Mouse (Mus musculus): Measurements from ENCODE around the gene Tpsg1. TPM values are rescaled to one million over a fixed set of nuclear protein-coding genes. Genes with fewer than 3 reads are reported as not detected.

Gene Tpsg1
- not detected for total RNA-seq (2021)
- long read RNA-seq, experiment 1 = 0 reads
- long read RNA-seq, experiment 2 = 0 reads

- DNase-seq = no peak
Observed at GRCm38 (mm10) chr17:25368973-25369372, at the start of gene Tpsg1. Gene Tpsg1, plus strand, starts transcription at chr17:25369273.

GRCm38 (mm10) chr17:25320819-25321218 lies 48.3 kb upstream of the Tpsg1 start:
- DNase-seq = no peak

GRCm38 (mm10) chr17:25322930-25323329 lies 46.1 kb upstream of the Tpsg1 start:
- DNase-seq = no peak

- DNase-seq = no peak
Observed at GRCm38 (mm10) chr17:25332321-25332720, 36.8 kb upstream of the Tpsg1 start.

- DNase-seq = peak; percentile 67
Observed at GRCm38 (mm10) chr17:25333943-25334342, 35.1 kb upstream of the Tpsg1 start.

- DNase-seq = no peak
Observed at GRCm38 (mm10) chr17:25338218-25338617, 30.9 kb upstream of the Tpsg1 start.

GRCm38 (mm10) chr17:25340003-25340402 lies 29.1 kb upstream of the Tpsg1 start:
- no peak for DNase-seq

GRCm38 (mm10) chr17:25341490-25341889 lies 27.6 kb upstream of the Tpsg1 start:
- no peak for DNase-seq

- no peak for DNase-seq
Observed at GRCm38 (mm10) chr17:25345462-25345861, 23.6 kb upstream of the Tpsg1 start, which contains the start of gene Tpsab1. Gene Tpsab1, minus strand, starts transcription at chr17:25345562.

GRCm38 (mm10) chr17:25361291-25361690 lies 7.8 kb upstream of the Tpsg1 start:
- DNase-seq = no peak

GRCm38 (mm10) chr17:25363726-25364125 lies 5.3 kb upstream of the Tpsg1 start:
- DNase-seq = peak; percentile 49

GRCm38 (mm10) chr17:25366005-25366404 lies 3.1 kb upstream of the Tpsg1 start, which contains the start of gene Tpsb2:
Gene Tpsb2, plus strand, starts transcription at chr17:25366305.
- DNase-seq = no peak

GRCm38 (mm10) chr17:25372491-25372890 lies 3.4 kb downstream of the Tpsg1 start:
- no peak for DNase-seq

- DNase-seq = no peak
Observed at GRCm38 (mm10) chr17:25374011-25374410, 4.9 kb downstream of the Tpsg1 start.

GRCm38 (mm10) chr17:25394526-25394925 lies 25.5 kb downstream of the Tpsg1 start:
- no peak for DNase-seq

- peak; percentile 90 for DNase-seq
Observed at GRCm38 (mm10) chr17:25397804-25398519, 28.9 kb downstream of the Tpsg1 start.

- no peak for DNase-seq
Observed at GRCm38 (mm10) chr17:25398520-25398838, 29.4 kb downstream of the Tpsg1 start.

GRCm38 (mm10) chr17:25400443-25400842 lies 31.4 kb downstream of the Tpsg1 start:
- peak; percentile 67 for DNase-seq

GRCm38 (mm10) chr17:25401491-25401890 lies 32.4 kb downstream of the Tpsg1 start:
- DNase-seq = no peak

GRCm38 (mm10) chr17:25402224-25402623 lies 33.2 kb downstream of the Tpsg1 start:
- DNase-seq = no peak

- DNase-seq = no peak
Observed at GRCm38 (mm10) chr17:25404190-25404589, 35.1 kb downstream of the Tpsg1 start.

GRCm38 (mm10) chr17:25405224-25405895 lies 36.3 kb downstream of the Tpsg1 start:
- DNase-seq = no peak

- DNase-seq = no peak
Observed at GRCm38 (mm10) chr17:25406011-25406441, 37.0 kb downstream of the Tpsg1 start.

GRCm38 (mm10) chr17:25407352-25407751 lies 38.3 kb downstream of the Tpsg1 start:
- no peak for DNase-seq

Data from gastrocnemius, postnatal 10 days (tissue).